Comparison of ENCODE assay signal across 8 mouse cellular contexts in the genomic region with DNA sequence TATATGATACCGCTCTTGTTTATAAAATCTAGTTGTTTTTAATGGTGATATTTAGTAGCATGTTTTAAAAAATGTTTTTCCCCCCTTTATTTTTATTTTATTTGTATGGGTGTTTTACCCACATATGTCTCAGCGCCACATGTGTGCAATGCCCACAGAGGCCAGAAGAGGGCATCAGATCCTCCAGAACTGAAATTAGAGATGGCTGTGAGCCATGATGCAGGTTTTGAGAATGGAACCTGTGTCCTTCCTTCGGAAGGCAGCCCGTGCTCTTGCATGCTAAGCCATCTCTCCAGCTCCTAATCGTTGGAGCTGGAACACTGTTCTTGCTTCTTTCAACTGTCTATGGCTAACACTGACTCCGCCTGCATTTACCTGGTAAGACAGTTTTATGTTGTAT. TPM values are rescaled to one million over a fixed set of nuclear protein-coding genes. Genes with fewer than 3 reads are reported as not detected.
A peak's percentile ranks its signal among the peaks of the same experiment; 100 is the strongest.
DNase-seq lines count a peak whose midpoint lies in the region; ATAC-seq and TF ChIP-seq lines count a peak whose summit lies in the region.

No protein-coding gene starts in this region.

- H3K27ac ChIP-seq in liver, embryonic 14.5 days, result no peak overlapping the region

- WGBS in liver, embryonic 14.5 days (ENCODE audit: insufficient replicate concordance), result 49% methylated on average over 6 of the region's 6 CpGs

- H3K4me3 ChIP-seq in liver, embryonic 14.5 days (ENCODE audit: insufficient read depth in 1 of 2, low read depth in 2 of 2, low read length in 2 of 2), result no peak overlapping the region

- no peak for ATAC-seq in liver, embryonic 14.5 days (ENCODE audit: insufficient read depth)

- peak; percentile 24 to 74 for DNase-seq in adrenal gland, adult (ENCODE audit: inconsistent age in 2 of 2, low spot score in 1 of 2)
- no peak for DNase-seq in adrenal gland, adult 8-10 months
- DNase-seq in urinary bladder, adult 18-20 months (ENCODE audit: low spot score in 2 of 2), result peak; percentile 5 to 18
- DNase-seq in urinary bladder, postnatal 4 days (ENCODE audit: low spot score in 2 of 2), result no peak
- DNase-seq in embryo, embryonic 11 days, result peak; percentile 57
- DNase-seq in induced T-regulatory cell, adult 2 months (ENCODE audit: low read depth), result peak; percentile 52
- DNase-seq in liver, embryonic 14.5 days (ENCODE audit: low read depth in 3 of 3, low spot score in 3 of 3), result peak in 1 of 3 experiments; percentile 7
- DNase-seq in right cerebral cortex, postnatal 25 days, result peak; percentile 36

- H3K9me3 ChIP-seq in liver, embryonic 14.5 days (ENCODE audit: control insufficient read depth, low read length), result no peaks in the 10 kb centered on the region

- no peaks in the 10 kb centered on the region for H3K4me1 ChIP-seq in liver, embryonic 14.5 days (replicated peaks; ENCODE audit: control insufficient read depth in 2 of 2, insufficient read depth in 2 of 2, low read length in 1 of 2)

- H3K4me2 ChIP-seq in liver, embryonic 14.5 days (ENCODE audit: low read depth), result no peak overlapping the region

- no peaks in the 10 kb centered on the region for H3K36me3 ChIP-seq in liver, embryonic 14.5 days (replicated peaks; ENCODE audit: control insufficient read depth, insufficient read depth, low read depth)

- H3K9ac ChIP-seq in liver, embryonic 14.5 days (replicated peaks), result no peak overlapping the region

- H3K27me3 ChIP-seq in liver, embryonic 14.5 days (ENCODE audit: control insufficient read depth, insufficient read depth, low read length), result no peaks in the 10 kb centered on the region

- TF ChIP-seq CTCF in liver, embryonic 14.5 days (IDR thresholded peaks at IDR 0.05; ENCODE audit: low read depth), result peak; percentile 65

- no peak for TF ChIP-seq EP300 in liver, embryonic 14.5 days (IDR thresholded peaks at IDR 0.05; ENCODE audit: low read depth)

RNA-seq across cellular contexts. Expression of a gene that starts 33.8 kb away (rescaled TPM):
- 1 to 10 TPM; 2.4 to 4.3 (median 3.1) TPM for total RNA-seq in adrenal gland, adult 8-10 months (2022)
- 0.86 and 2.0 TPM in 2 replicates for polyA plus RNA-seq in liver, embryonic 14.5 days (2012; rRNA removed)
- 2.6 and 3.3 TPM in 2 replicates for polyA plus RNA-seq in liver, embryonic 14.5 days (2014; fragmentation: Nextera tagmentation; extraction: Ambion mirVana)

RNA-seq across cellular contexts. Expression of a gene that starts 34.0 kb away (rescaled TPM):
- 10 to 100 TPM in 1 of 4 experiments, 1 to 10 TPM in 3; 4.0 to 11.1 (median 7.0) TPM for total RNA-seq in adrenal gland, adult 8-10 months (2022)
- polyA plus RNA-seq in liver, embryonic 14.5 days (2012; rRNA removed), result 0.54 and 0.68 TPM in 2 replicates
- polyA plus RNA-seq in liver, embryonic 14.5 days (2014; fragmentation: Nextera tagmentation; extraction: Ambion mirVana), result 0.28 and 0.39 TPM in 2 replicates

Comparison
In these comparisons a context has a peak if more than half of its experiments do, and no peak if none do; other contexts are left out.
1. DNase-seq: peak in adrenal gland, adult (2 of 2), urinary bladder, adult 18-20 months (2 of 2), embryo, embryonic 11 days (single experiment), induced T-regulatory cell, adult 2 months (single experiment) and right cerebral cortex, postnatal 25 days (single experiment); none in adrenal gland, adult 8-10 months (single experiment) and urinary bladder, postnatal 4 days (0 of 2).